Mouse (Mus musculus): ENCODE results near the gene Gpr137b.

Gene Gpr137b

DNA sequence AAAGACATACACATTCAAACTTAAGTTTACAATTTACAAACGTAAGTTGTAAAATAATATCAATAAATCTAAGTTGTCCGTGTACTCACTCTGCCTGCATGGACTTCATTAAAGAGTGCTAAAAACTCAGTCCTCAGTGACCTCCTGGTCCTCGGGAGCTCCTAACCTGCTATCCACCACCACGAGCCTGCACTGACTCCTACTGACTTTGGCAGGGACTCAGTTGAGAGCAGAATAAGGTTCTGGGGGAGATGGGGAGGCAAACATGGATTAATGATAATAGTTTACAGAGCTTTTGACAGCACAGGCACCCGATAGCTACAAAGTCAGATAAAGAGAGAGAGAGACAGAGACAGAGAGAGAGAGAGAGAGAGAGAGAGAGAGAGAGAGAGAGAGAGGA, 16.6 kb downstream of the Gpr137b start:
- in situ Hi-C loops (cut with MboI; ENCODE audit: low pct_unique_long_range_greater_than_20kb in 1 of 2, low sequenced_read_pairs in 2 of 2, unreplicated experiment in 1 of 2) = no loop called here

DNA sequence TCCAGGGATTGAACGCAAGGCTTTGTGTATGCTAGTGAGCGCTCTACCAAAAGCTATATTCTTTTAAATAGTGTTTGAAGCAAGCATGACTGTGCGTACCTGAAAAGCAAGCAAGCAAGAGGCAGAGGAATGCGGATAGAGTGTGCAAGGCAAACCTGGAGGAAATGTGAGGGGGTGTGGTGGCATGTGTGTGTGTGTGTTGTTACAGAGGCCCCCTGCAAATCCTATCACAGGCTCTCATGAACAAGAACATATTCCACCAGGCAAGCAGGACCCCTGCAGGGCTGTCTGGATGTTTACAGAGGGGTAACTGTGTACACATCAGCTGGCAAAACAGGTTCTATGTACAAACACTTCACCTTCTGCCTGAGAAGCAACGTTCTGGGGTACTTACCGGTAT, 19.8 kb downstream of the Gpr137b start:
- in situ Hi-C loops (cut with MboI; ENCODE audit: low pct_unique_long_range_greater_than_20kb in 1 of 2, low sequenced_read_pairs in 2 of 2, unreplicated experiment in 1 of 2) = loop anchor here in 1 of 2 experiments (25.0 kb wide), 3 partner anchors 687 to 912 kb away; partner anchors contain the start of genes Ero1lb and Lgals8

DNA sequence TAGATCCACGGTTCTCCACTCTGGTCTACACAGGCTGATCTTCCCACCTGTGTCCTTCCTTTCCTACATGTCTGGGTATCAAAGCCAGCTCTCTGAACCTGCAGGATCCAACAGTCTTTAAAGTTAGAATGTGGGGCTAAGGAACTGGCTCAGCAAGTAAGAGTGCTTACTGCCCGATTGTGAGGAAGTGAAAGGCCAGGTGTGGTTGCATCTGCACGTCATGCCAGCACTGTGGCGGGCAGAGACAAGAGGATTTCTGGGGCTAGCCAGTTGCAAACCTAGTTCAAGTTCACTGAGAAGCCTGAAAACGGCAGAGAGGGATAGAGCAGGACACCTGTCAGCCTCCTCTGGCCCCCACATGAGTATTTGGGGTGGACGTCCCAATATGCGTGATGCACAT, 22.4 kb downstream of the Gpr137b start:
- in situ Hi-C loops (cut with MboI; ENCODE audit: low pct_unique_long_range_greater_than_20kb in 1 of 2, low sequenced_read_pairs in 2 of 2, unreplicated experiment in 1 of 2) = loop anchor here in 1 of 2 experiments (25.0 kb wide), 3 partner anchors 684 to 909 kb away; partner anchors contain the start of genes Ero1lb and Lgals8

DNA sequence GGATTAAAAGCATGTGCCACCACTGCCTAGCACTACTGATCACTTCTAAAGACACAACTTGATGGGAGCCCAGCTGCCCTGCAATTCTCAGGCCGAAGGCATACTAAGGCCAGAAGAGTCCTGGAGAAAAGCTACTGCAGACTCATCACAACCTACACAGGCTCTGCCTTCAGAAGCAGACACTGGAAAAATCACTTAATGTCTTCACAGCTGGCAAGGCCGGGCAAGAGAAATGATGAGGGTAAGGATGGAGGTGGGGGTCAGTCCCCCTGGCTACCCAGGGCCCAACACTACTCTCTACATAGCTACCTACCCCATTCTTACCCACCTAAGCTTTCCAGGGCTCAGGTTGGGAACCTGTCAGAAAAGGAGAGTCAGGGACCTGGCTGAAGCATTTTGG, 27.4 kb downstream of the Gpr137b start:
- in situ Hi-C loops (cut with MboI; ENCODE audit: low pct_unique_long_range_greater_than_20kb in 1 of 2, low sequenced_read_pairs in 2 of 2, unreplicated experiment in 1 of 2) = loop anchor here in 1 of 2 experiments (25.0 kb wide), 3 partner anchors 679 to 904 kb away; partner anchors contain the start of genes Ero1lb and Lgals8

DNA sequence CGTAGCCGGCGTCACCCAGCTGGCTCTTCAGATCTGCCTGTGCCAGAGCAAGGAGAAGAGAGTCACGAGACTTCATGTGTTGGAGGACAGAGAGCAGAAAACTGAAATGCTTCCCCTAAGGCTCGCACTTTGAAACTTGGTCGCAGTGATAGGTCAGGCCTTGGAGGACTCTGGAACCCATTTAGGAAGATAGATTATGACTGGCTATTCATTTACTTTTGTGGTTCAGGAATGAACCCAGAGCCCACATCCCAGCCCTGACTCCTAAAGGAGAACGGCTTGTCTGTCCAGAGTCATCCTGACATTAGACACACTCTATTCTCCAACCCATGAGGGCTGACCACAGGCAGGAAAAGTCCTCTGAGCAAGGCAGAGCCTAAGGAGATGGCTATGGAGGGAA, 30.3 kb downstream of the Gpr137b start:
- in situ Hi-C loops (cut with MboI; ENCODE audit: low pct_unique_long_range_greater_than_20kb in 1 of 2, low sequenced_read_pairs in 2 of 2, unreplicated experiment in 1 of 2) = loop anchor here in 1 of 2 experiments (25.0 kb wide), 3 partner anchors 676 to 901 kb away; partner anchors contain the start of genes Ero1lb and Lgals8

DNA sequence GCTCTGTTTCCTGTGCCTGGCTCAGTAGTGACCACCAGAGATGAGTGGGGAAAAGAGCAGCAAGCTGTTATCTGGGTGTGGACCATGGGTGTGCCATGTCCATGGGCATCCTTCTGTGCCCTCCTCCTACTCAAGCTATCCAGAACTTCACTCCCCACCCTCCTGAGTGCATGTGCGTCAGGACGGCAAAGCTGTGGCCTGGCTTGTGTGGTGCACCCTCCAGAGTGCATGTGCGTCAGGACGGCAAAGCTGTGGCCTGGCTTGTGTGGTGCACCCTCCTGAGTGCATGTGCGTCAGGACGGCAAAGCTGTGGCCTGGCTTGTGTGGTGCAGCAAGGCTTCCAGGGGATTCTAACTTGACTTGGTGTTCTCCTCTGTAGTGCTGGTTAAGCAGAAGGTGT, 31.6 kb downstream of the Gpr137b start:
- in situ Hi-C loops (cut with MboI; ENCODE audit: low pct_unique_long_range_greater_than_20kb in 1 of 2, low sequenced_read_pairs in 2 of 2, unreplicated experiment in 1 of 2) = loop anchor here in 1 of 2 experiments (25.0 kb wide), 3 partner anchors 675 to 900 kb away; partner anchors contain the start of genes Ero1lb and Lgals8

DNA sequence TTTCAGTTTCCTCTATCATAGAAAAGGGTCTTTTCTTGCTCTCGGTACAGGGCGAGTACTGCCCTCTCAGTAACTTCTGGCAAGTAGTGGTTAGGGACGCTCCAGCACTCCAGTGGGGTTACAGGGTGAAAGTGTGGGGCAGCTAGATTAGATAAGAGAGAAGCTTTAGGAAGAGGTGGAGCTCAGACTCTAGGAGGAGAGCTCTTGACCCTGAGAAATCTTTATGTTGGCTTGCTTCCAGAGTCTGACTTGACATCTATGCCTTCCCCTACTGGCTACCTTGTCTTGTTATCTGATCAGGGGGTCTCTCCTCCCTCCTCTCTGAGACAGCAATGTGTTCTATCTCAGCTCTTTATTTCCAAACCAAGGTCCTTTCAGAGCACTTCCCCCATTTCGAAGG, 33.8 kb downstream of the Gpr137b start:
- in situ Hi-C loops (cut with MboI; ENCODE audit: low pct_unique_long_range_greater_than_20kb in 1 of 2, low sequenced_read_pairs in 2 of 2, unreplicated experiment in 1 of 2) = loop anchor here in 1 of 2 experiments (25.0 kb wide), 3 partner anchors 673 to 898 kb away; partner anchors contain the start of genes Ero1lb and Lgals8

DNA sequence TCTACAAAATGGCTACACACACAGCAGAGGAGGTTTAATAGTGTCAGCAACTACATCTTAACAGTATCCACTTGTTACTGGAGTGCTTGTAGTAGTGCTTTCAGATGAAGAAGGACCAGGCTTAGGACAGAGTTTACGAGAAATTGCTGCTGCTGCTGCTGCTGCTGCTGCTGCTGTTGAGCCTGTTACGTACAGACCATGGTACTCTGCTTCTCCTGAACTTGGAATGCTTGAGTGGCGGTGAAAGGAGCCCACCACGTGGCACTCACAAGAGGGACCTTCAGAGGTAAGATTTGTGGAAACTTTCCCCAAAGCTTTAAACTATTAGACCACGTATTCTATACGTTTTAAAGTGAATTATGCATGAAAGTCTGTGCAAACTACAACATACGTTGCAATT, 35.2 kb downstream of the Gpr137b start:
- in situ Hi-C loops (cut with MboI; ENCODE audit: low pct_unique_long_range_greater_than_20kb in 1 of 2, low sequenced_read_pairs in 2 of 2, unreplicated experiment in 1 of 2) = loop anchor here in 1 of 2 experiments (25.0 kb wide), 3 partner anchors 671 to 896 kb away; partner anchors contain the start of genes Ero1lb and Lgals8

DNA sequence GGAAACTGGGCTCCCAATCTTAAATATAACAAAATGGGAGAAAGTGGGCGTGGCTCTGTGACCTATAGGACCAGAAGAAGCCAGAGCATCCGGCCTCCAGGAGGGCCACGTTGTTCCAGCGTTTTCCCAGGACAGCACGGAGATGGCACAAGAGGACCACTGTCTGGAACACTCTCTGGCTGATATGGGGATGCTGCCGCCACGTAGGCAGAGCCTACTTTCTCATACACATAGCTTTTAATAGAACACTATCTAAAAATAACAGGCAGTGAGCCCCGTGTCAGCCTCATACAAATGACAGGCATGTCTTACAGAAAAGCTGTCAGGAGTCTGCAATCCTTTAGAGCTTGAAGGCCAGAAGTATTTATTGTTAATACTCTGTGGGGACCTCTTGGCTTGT, 35.7 kb downstream of the Gpr137b start:
- in situ Hi-C loops (cut with MboI; ENCODE audit: low pct_unique_long_range_greater_than_20kb in 1 of 2, low sequenced_read_pairs in 2 of 2, unreplicated experiment in 1 of 2) = loop anchor here in 1 of 2 experiments (25.0 kb wide), 3 partner anchors 671 to 896 kb away; partner anchors contain the start of genes Ero1lb and Lgals8

DNA sequence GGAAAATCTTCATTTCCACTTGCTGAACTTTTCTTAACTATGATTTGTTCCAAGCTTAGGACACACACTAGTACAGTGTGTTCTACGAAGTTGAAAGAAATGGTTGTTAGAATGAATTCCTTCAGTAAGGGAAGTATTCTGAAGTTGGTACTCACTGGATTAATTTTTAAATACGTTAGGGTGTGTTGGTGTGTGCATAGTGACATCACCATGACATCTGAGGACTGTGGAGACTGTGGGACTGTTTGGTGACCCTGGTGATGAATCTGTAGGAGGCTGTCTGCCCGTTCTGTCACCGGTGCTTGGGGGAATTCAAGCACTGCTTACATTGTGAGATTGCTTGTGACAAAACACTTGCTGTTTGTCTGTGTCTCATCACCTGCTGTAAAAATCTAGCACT, 41.7 kb downstream of the Gpr137b start:
- in situ Hi-C loops (cut with MboI; ENCODE audit: low pct_unique_long_range_greater_than_20kb in 1 of 2, low sequenced_read_pairs in 2 of 2, unreplicated experiment in 1 of 2) = loop anchor here in 1 of 2 experiments (25.0 kb wide), 3 partner anchors 665 to 890 kb away; partner anchors contain the start of genes Ero1lb and Lgals8

DNA sequence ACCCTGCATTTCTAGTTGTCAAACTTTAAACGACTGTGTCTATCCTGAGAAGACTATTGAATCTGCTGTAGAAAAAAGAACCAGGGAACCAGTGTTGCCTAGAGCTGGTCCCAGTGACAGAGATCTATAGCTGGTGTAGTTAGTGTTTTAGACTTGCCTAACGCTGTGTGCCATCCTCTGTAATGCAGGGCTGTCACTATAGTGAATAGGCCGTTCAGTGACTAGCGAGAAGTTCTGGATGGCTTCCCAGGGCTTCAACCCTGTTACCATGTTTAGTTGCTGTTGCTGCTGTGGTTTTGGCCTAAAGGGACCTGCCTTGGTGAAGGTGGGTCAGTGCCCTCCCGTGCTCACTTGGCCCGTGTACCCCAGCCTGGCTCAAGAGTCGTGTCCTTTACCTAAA, 43.1 kb downstream of the Gpr137b start:
- in situ Hi-C loops (cut with MboI; ENCODE audit: low pct_unique_long_range_greater_than_20kb in 1 of 2, low sequenced_read_pairs in 2 of 2, unreplicated experiment in 1 of 2) = loop anchor here in 1 of 2 experiments (25.0 kb wide), 3 partner anchors 663 to 888 kb away; partner anchors contain the start of genes Ero1lb and Lgals8

DNA sequence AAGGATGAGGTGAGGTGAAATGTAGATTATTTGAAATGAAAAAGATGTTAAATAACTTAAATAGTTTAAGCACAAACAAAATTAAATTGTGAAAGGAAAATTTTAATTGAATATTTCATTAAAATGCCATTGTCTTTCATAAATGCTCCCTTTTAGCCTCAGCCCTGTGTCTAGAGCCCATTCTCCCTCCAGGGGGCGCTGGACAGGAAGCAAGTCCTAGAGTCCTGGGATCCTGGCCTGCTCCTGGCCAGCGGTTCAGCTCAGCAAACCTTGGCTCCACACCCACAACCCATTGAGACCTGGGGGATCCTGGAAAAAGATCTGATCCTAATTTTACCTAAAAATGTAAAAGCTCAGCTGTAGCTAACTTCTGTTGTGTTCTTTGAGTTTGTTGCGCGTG, 44.5 kb downstream of the Gpr137b start:
- in situ Hi-C loops (cut with MboI; ENCODE audit: low pct_unique_long_range_greater_than_20kb in 1 of 2, low sequenced_read_pairs in 2 of 2, unreplicated experiment in 1 of 2) = loop anchor here in 1 of 2 experiments (25.0 kb wide), 1 partner anchor 737 kb away; no protein-coding TSS in a partner anchor

DNA sequence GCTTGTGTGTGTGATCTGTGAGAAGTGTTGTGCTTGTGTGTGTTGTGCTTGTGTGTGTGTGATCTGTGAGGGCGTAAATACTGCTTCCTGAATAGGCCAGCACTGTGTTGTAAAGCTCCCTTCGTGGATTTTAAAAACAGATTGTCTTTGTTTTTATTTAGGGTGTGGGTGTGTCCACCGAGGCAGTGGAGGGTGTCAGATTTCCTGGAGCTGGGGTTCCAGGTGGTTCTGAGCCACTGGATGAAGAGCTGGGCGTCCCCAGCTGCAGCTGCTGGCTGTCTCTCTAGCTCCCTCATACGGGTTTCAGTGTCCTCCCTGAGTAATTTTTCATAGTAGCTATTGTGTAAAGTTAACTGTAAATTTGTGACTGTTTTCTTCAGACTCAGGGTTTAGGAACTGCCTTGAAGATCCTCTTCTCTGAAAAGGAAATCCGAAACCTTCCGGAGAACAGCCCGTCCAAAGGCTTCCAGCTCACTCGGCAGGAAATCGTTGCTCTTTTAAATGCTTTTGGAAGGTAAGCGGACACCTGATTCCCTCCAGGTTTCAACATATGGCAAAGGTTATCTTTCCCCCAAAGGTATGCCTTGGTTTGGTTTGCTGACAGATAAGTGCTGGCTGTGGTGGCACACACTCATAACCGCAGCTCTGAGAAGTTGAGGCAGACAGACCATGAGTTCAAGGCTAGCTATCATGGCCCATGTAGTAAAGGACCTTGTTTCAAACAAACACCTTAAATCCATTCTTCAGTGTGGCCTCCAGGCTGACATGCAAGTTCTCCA, 46.0 kb downstream of the Gpr137b start:
- in situ Hi-C loops (cut with MboI; ENCODE audit: low pct_unique_long_range_greater_than_20kb in 1 of 2, low sequenced_read_pairs in 2 of 2, unreplicated experiment in 1 of 2) = loop anchor here in 1 of 2 experiments (25.0 kb wide), 1 partner anchor 736 kb away; no protein-coding TSS in a partner anchor

DNA sequence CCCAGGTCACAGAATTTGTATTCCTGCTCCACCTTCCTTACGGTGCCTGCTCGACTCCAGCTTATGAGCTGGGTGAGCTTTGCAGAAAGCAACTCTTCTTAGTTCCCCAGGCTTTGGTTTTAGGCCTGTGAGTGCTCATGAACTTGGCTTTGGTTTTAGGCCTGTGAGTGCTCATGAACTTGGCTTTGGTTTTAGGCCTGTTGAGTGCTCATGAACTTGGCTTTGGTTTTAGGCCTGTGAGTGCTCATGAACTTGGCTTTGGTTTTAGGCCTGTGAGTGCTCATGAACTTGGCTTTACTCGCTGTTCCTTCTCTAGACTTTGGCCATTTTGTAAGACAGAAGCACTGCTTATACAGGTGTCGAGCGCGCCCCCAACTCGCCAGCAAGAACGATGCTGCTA, 56.5 kb downstream of the Gpr137b start:
- in situ Hi-C loops (cut with MboI; ENCODE audit: low pct_unique_long_range_greater_than_20kb in 1 of 2, low sequenced_read_pairs in 2 of 2, unreplicated experiment in 1 of 2) = loop anchor here in 1 of 2 experiments (25.0 kb wide), 1 partner anchor 725 kb away; no protein-coding TSS in a partner anchor

DNA sequence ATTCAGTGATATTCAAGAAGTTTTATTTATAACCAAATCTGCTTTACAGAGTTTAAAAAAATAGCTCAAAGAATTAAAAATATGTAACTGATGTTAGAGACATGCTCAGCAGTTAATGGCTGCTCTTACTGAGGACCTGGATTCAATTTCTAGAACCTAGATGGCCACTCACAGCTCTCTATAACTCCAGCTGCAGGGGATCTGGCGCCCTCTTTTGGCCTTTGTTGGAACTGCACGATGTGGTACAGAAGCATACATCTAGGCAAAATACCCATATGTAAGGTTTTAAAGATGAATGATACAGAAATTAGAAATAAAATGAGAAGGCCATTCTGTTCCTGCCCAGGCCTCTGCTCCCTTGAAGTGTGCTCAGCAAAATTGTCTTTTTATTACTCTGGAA, 64.9 kb downstream of the Gpr137b start:
- in situ Hi-C loops (cut with MboI; ENCODE audit: low pct_unique_long_range_greater_than_20kb in 1 of 2, low sequenced_read_pairs in 2 of 2, unreplicated experiment in 1 of 2) = loop anchor here in 1 of 2 experiments (25.0 kb wide), 1 partner anchor 717 kb away; no protein-coding TSS in a partner anchor

All from mouse embryonic stem cell (cell line).